Mouse (Mus musculus): ENCODE measurements at regions not wholly inside any gene's neighbourhood (a gene's known extent, or its start where the extent isn't known, plus 50 kb on each side); places are given as distances from the start of the nearest gene placed in this dataset.

GRCm38 (mm10) chr8:96680416-96681027 is 792.2 kb upstream of the Got2 start:
- DNase-seq = peak; percentile 23

DNA sequence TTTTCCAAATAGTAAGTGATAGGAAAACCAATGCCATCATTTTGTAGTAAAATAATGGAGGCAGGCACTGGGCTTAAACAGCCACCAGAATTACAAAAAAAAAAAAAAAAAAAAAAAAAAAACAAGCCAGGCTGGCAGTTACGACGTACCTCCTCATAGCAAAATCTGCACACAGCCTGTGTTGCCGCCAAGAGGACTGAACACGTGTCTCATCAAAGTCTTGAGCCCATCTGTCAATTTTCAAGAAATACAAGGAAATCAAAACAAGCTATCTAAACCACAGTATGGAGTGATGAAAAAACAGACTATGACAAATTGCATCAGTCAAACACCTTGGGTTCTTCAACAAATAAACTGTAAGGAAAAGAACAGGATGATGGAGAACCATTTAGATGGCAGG is 791.2 kb upstream of the Got2 start:
- DNase-seq = no peak

DNA sequence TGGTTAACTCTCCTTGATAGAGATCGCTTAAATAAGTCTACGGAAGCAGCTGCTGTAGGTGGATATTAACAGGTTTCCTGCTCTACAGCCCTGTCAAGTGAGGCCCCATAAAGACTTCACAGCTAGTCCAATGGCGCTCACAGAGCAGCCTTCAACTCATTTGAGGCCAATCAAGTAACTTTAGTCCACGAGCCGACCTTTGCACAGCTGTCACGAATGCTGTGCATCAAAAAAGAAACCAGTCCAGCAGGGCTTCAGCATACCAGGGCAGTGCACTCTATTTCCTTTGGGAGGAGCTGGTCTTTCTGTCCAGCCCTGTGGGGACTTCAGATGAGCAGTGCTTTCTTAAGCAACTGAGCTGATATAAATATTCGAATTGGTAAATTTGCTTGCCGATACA is 786.4 kb upstream of the Got2 start:
- no peak for DNase-seq

DNA sequence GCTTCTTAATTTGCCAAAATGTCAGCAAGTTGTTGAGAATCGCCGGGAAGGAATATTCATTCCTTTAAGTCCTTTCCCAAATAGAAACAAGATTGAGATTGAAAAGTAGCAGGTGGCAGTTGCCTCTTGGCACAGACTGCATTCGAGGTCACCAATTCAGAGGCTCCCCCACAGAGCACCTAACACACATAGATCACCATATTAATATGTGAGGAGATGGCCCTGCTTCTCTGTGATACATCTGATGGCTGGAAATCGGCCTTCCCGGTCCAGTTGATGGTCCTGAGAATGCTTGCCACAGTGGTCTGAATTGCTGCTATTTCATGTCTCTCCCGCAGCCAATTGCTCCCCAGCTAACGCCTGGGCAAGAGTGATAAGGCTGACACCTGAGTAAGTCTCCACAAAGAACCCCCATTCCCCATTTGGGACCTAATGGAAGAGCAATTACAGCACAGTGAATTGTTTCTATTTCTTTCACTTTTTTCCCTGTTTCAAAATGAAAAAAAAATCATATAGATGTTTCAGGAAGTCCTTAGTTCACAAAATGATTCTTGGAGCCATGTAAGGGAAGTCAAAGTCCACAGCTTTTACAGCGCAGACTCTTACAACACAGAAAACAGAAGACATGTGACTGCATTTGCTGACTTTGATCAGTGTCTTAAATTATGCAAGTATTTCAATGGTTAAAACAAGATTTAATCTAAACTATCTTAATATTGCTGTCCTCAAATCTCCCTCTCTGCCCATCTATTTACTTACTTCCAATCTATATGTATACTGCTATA is 768.3 kb upstream of the Got2 start:
- DNase-seq = no peak

DNA sequence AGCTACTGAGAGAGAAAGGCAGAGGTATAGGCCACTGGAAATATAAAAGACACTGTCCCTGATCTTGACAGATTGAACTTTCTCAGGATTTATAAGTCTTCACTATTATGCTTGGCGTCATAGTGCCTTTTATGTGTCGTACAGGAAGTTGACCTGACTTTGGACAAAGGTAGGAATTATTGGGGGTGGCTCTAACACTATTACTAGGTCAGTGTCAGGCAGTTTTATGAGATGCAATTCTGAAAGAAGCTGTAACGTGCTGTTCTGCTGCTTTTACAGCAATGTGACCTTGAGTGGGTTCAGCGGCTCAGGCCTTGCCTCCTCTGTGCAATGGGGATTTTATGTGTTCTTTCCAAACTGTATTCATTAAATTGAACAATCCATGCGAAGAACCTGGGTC is 759.4 kb upstream of the Got2 start:
- DNase-seq = no peak
